Mouse (Mus musculus): ENCODE measurements at regions not wholly inside any gene's neighbourhood (a gene's known extent, or its start where the extent isn't known, plus 50 kb on each side); places are given as distances from the start of the nearest gene placed in this dataset.

GRCm38 (mm10) chr3:149042527-149042926 lies 52.2 kb upstream of the Adgrl2 start:
- H3K27me3 ChIP-seq (replicated peaks), result no peaks in the 10 kb centered on the region

DNA sequence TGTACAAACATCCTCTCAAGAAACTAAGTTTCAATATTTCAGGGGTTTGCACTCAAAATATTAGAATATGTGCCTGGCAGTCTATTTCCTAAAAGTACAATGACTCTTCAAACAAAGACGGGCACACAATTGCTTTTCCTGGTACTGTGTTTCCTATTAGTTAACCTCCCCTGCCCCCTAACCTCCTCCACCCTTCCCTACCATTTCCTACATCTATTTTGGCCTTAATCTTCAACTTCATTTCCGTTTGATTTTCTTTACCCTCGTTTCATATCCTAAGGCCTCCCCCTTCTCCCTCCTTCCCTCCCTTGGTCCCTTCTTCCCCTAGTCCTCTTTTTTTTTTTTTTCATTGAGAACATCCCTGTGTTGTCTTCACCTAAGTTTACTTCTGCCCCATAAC lies 50.8 kb upstream of the Adgrl2 start:
- Histone ChIP-seq H3K9me3 (no peaks in the 10 kb centered on the region; the same call in 1 of the 2 replicates), H3K36me3 (replicated peaks; ENCODE audit: low read length) (no peaks in the 10 kb centered on the region), H3K4me3 (replicated peaks) (no peak overlapping the region), H3K4me1 (no peaks in the 10 kb centered on the region), H3K27me3 (replicated peaks) (no peaks in the 10 kb centered on the region)
- TF ChIP-seq GATA1 (IDR thresholded peaks at IDR 0.05; ENCODE audit: borderline replicate concordance, low read length) (no peak), FLI1 (IDR thresholded peaks at IDR 0.05; ENCODE audit: low read length) (no peak)

More at GRCm38 (mm10) chr3:149042527-149042926, 52.2 kb upstream of the Adgrl2 start:
- Histone ChIP-seq H3K9me3 (no peaks in the 10 kb centered on the region; the same call in 1 of the 2 replicates), H3K4me1 (no peaks in the 10 kb centered on the region), H3K4me3 (replicated peaks) (no peak overlapping the region), H3K36me3 (replicated peaks; ENCODE audit: low read length) (no peaks in the 10 kb centered on the region)
- TF ChIP-seq GATA1 (IDR thresholded peaks at IDR 0.05; ENCODE audit: borderline replicate concordance, low read length) (no peak), FLI1 (IDR thresholded peaks at IDR 0.05; ENCODE audit: low read length) (no peak)

All from megakaryocyte, embryonic 14.5 days (primary cell).